Mouse (Mus musculus) E14TG2a.4 (cell line): Measurements from ENCODE around the gene Tshz2.

Experiments used
- CTCF ChIP-seq: conservative IDR thresholded peaks from 2 replicates; pipeline ENCODE4 v1.5.1; 2014; ENCODE audit warnings: low read length
- NANOG ChIP-seq: IDR thresholded peaks from 2 replicates; pipeline ENCODE4 v1.6.1; 2014; ENCODE audit warnings: borderline replicate concordance, low read length, mixed read lengths

DNA sequence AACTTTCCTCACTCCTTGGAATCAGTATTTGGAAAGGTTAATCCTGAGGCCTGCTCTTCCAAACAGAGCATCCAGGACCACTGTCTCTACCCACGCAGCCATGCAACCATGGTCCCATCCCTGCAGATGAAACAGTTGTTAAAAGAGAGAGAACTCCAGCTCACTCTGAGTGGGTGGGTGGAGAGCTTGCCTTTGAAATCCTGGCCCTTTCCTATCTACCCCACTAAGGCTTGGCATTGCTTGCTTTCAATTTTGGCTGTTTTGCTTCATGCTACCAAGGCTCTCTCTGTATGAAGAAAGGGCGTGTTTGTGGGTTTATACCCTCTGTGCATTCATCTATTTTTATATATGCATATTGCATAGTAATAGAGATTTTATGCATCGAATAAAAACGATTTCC is 33.2 kb upstream of the Tshz2 start:
- no peak for TF ChIP-seq CTCF
- TF ChIP-seq NANOG, result no peak
